Mouse (Mus musculus) ES-Bruce4 (cell line): ENCODE measurements at regions not wholly inside any gene's neighbourhood (a gene's known extent, or its start where the extent isn't known, plus 50 kb on each side); places are given as distances from the start of the nearest gene placed in this dataset.

ENCODE experiments used
- CTCF ChIP-seq: IDR thresholded peaks from one replicate; pipeline ENCODE4 v1.8.1; 2011; ENCODE audit warnings: low read depth, low read length
- EP300 ChIP-seq: IDR thresholded peaks from 2 replicates; pipeline ENCODE4 v1.6.1; 2011; ENCODE audit warnings: low read depth, low read length; ENCODE audit not compliant: insufficient read depth
- POLR2A ChIP-seq: IDR thresholded peaks from one replicate; pipeline ENCODE4 v1.8.1; 2011; ENCODE audit warnings: low read length; ENCODE audit not compliant: insufficient read depth

DNA sequence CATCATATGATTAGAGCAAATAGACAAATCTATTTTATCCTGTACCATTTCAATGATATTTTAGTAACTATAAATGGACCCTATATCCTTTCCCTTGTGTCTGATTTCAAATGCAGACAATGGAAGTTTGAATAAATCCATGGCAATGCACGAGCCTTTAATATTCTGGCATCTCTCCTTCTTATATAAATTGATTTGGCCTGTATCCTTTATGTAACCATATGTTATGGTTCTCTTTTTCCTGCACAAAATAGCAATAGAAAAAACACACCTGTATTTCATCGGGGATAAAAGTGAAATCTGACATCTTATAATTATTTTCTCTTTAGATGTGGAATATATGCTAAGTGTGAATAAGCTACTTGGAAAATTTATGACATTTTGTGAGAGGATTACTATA lies 247.1 kb downstream of the Myh15 start:
- TF ChIP-seq POLR2A (no peak), EP300 (no peak), CTCF (no peak)
